Mouse (Mus musculus): ENCODE measurements around the gene Ganc.

DNA sequence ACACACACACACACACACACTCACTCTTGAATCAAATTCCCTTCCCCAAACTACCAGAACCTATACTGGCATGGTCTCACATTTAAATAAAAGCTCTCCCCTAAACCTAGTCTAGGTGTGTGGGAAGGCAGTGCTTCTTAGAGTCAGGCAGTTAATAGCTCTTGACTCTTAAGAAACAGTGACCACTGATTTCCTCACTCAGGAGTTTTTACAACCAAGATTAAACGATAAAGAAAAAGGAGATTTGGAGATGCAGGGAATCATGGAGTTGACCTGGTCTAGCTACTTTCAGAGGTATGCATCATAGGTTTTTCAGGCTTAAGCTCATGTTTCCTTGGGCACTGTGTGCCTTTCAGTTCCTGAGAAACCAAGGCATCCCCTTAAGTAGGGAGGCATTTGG is 17.4 kb upstream of the Ganc start:
- TF ChIP-seq CTCF (IDR thresholded peaks at IDR 0.05; ENCODE audit: low read depth, low read length), result no peak
- TF ChIP-seq POLR2A (IDR thresholded peaks at IDR 0.05; ENCODE audit: borderline replicate concordance, low read depth, low read length), result no peak

All from bone marrow macrophage, adult 2 months (primary cell).